Mouse (Mus musculus): ENCODE data around the gene Sorcs3. TPM values are rescaled to one million over a fixed set of nuclear protein-coding genes. Genes with fewer than 3 reads are reported as not detected.

Gene Sorcs3
- polyA plus RNA-seq, 1 experiment = not detected

DNA sequence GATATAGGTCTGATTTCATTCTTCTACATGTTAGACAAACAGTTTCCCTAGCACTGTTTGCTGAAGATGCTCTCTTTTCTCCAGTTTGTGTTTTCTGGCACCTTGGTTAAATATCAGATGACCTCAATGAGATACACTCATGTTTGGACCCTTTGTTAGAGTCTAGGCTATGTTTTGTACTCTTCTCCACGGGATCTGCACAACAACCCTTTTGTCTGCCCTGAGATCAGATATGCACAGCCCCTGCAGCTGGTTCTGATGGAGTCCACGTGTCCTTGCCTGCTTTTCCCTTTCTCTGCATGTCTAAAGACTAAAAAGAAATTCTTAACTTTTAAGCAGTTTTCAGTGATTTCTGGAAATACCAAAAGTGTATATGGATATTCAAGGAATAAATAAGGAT is 273.0 kb downstream of the Sorcs3 start:
- H3K4me3 ChIP-seq = no peak overlapping the region
- no peak overlapping the region for H3ac ChIP-seq (ENCODE audit: control insufficient read depth, insufficient read length)
- no peaks in the 10 kb centered on the region for H3K79me2 ChIP-seq (ENCODE audit: control insufficient read depth, insufficient read depth)
- H3K4me2 ChIP-seq (ENCODE audit: low read depth) = no peak overlapping the region
- H3K27me3 ChIP-seq (ENCODE audit: control insufficient read depth, insufficient read depth, insufficient read length) = no peaks in the 10 kb centered on the region
- no peak for TF ChIP-seq REST (IDR thresholded peaks at IDR 0.05; ENCODE audit: insufficient read depth, insufficient read length)
- no peak for TF ChIP-seq SRF (IDR thresholded peaks at IDR 0.05; ENCODE audit: control insufficient read depth, insufficient read length, low read depth)
- TF ChIP-seq MYOD1 (IDR thresholded peaks at IDR 0.05; ENCODE audit: control insufficient read depth in 1 of 3, insufficient read length in 2 of 3, low read depth in 2 of 3) = no peak
- TF ChIP-seq USF1 (IDR thresholded peaks at IDR 0.05; ENCODE audit: low read depth) = no peak
- no peak for TF ChIP-seq POLR2AphosphoS2 (IDR thresholded peaks at IDR 0.05; ENCODE audit: insufficient read length, low read depth)
- TF ChIP-seq MAX (IDR thresholded peaks at IDR 0.05; ENCODE audit: low read depth) = no peak
- TF ChIP-seq TCF3 (IDR thresholded peaks at IDR 0.05; ENCODE audit: insufficient read length, low read depth) = no peak
- no peak for TF ChIP-seq MYOG (IDR thresholded peaks at IDR 0.05; ENCODE audit: control insufficient read depth in 1 of 3, insufficient read depth in 1 of 3, insufficient read length in 2 of 3, low read depth in 2 of 3)
- no peaks in the 10 kb centered on the region for H3K36me3 ChIP-seq (ENCODE audit: control insufficient read depth, insufficient read depth)

- Histone ChIP-seq H3K79me2 (ENCODE audit: control insufficient read depth, insufficient read depth) (no peaks in the 10 kb centered on the region), H3K36me3 (ENCODE audit: control insufficient read depth, insufficient read depth) (no peaks in the 10 kb centered on the region), H3K4me2 (ENCODE audit: low read depth) (no peak overlapping the region), H3K27me3 (ENCODE audit: control insufficient read depth, insufficient read depth, insufficient read length) (no peaks in the 10 kb centered on the region), H3K4me3 (no peak overlapping the region), H3ac (ENCODE audit: control insufficient read depth, insufficient read length) (no peak overlapping the region)
- no peak for TF ChIP-seq MYOD1 (IDR thresholded peaks at IDR 0.05; ENCODE audit: control insufficient read depth in 1 of 3, insufficient read length in 2 of 3, low read depth in 2 of 3)
- TF ChIP-seq REST (IDR thresholded peaks at IDR 0.05; ENCODE audit: insufficient read depth, insufficient read length) = no peak
- no peak for TF ChIP-seq MYOG (IDR thresholded peaks at IDR 0.05; ENCODE audit: control insufficient read depth in 1 of 3, insufficient read depth in 1 of 3, insufficient read length in 2 of 3, low read depth in 2 of 3)
- no peak for TF ChIP-seq USF1 (IDR thresholded peaks at IDR 0.05; ENCODE audit: low read depth)
- TF ChIP-seq POLR2AphosphoS2 (IDR thresholded peaks at IDR 0.05; ENCODE audit: insufficient read length, low read depth) = no peak
- TF ChIP-seq TCF3 (IDR thresholded peaks at IDR 0.05; ENCODE audit: insufficient read length, low read depth) = no peak
- no peak for TF ChIP-seq CEBPB (IDR thresholded peaks at IDR 0.05; ENCODE audit: insufficient read depth, poor library complexity, severe bottlenecking)
- TF ChIP-seq TCF12 (IDR thresholded peaks at IDR 0.05; ENCODE audit: insufficient read depth, poor library complexity, severe bottlenecking) = no peak
- no peak for TF ChIP-seq E2F4 (IDR thresholded peaks at IDR 0.05; ENCODE audit: insufficient read depth)
- no peak for TF ChIP-seq POLR2A (IDR thresholded peaks at IDR 0.05; ENCODE audit: insufficient read length, low read depth)
- no peak for TF ChIP-seq MAX (IDR thresholded peaks at IDR 0.05; ENCODE audit: low read depth)
- no peak for TF ChIP-seq SRF (IDR thresholded peaks at IDR 0.05; ENCODE audit: control insufficient read depth, insufficient read length, low read depth)
Observed at GRCm38 (mm10) chr19:48482946-48483345, 277.1 kb downstream of the Sorcs3 start.

- no peaks in the 10 kb centered on the region for H3K36me3 ChIP-seq (ENCODE audit: control insufficient read depth, insufficient read depth)
- TF ChIP-seq TCF3 (IDR thresholded peaks at IDR 0.05; ENCODE audit: insufficient read length, low read depth) (no peak), SRF (IDR thresholded peaks at IDR 0.05; ENCODE audit: control insufficient read depth, insufficient read length, low read depth) (no peak), MYOG (IDR thresholded peaks at IDR 0.05; ENCODE audit: control insufficient read depth in 1 of 3, insufficient read depth in 1 of 3, insufficient read length in 2 of 3, low read depth in 2 of 3) (no peak), POLR2A (IDR thresholded peaks at IDR 0.05; ENCODE audit: insufficient read length, low read depth) (no peak), E2F4 (IDR thresholded peaks at IDR 0.05; ENCODE audit: insufficient read depth) (no peak), MYOD1 (IDR thresholded peaks at IDR 0.05; ENCODE audit: control insufficient read depth in 1 of 3, insufficient read length in 2 of 3, low read depth in 2 of 3) (no peak), TCF12 (IDR thresholded peaks at IDR 0.05; ENCODE audit: insufficient read depth, poor library complexity, severe bottlenecking) (no peak), CEBPB (IDR thresholded peaks at IDR 0.05; ENCODE audit: insufficient read depth, poor library complexity, severe bottlenecking) (no peak), USF1 (IDR thresholded peaks at IDR 0.05; ENCODE audit: low read depth) (no peak), REST (IDR thresholded peaks at IDR 0.05; ENCODE audit: insufficient read depth, insufficient read length) (no peak), POLR2AphosphoS2 (IDR thresholded peaks at IDR 0.05; ENCODE audit: insufficient read length, low read depth) (no peak), MAX (IDR thresholded peaks at IDR 0.05; ENCODE audit: low read depth) (no peak)
- no peak overlapping the region for H3K4me2 ChIP-seq (ENCODE audit: low read depth)
- H3K79me2 ChIP-seq (ENCODE audit: control insufficient read depth, insufficient read depth) = no peaks in the 10 kb centered on the region
- no peak overlapping the region for H3ac ChIP-seq (ENCODE audit: control insufficient read depth, insufficient read length)
- no peaks in the 10 kb centered on the region for H3K27me3 ChIP-seq (ENCODE audit: control insufficient read depth, insufficient read depth, insufficient read length)
- no peak overlapping the region for H3K4me3 ChIP-seq
Observed at GRCm38 (mm10) chr19:48491111-48491510, 285.3 kb downstream of the Sorcs3 start.

GRCm38 (mm10) chr19:48503896-48504620 is 298.2 kb downstream of the Sorcs3 start:
- H3K36me3 ChIP-seq (ENCODE audit: control insufficient read depth, insufficient read depth) = no peaks in the 10 kb centered on the region
- H3K4me3 ChIP-seq = no peak overlapping the region
- no peaks in the 10 kb centered on the region for H3K27me3 ChIP-seq (ENCODE audit: control insufficient read depth, insufficient read depth, insufficient read length)
- no peaks in the 10 kb centered on the region for H3K79me2 ChIP-seq (ENCODE audit: control insufficient read depth, insufficient read depth)
- H3ac ChIP-seq (ENCODE audit: control insufficient read depth, insufficient read length) = no peak overlapping the region
- no peak overlapping the region for H3K4me2 ChIP-seq (ENCODE audit: low read depth)
- TF ChIP-seq TCF3 (IDR thresholded peaks at IDR 0.05; ENCODE audit: insufficient read length, low read depth) (no peak), MYOG (IDR thresholded peaks at IDR 0.05; ENCODE audit: control insufficient read depth in 1 of 3, insufficient read depth in 1 of 3, insufficient read length in 2 of 3, low read depth in 2 of 3) (no peak), MAX (IDR thresholded peaks at IDR 0.05; ENCODE audit: low read depth) (no peak)

DNA sequence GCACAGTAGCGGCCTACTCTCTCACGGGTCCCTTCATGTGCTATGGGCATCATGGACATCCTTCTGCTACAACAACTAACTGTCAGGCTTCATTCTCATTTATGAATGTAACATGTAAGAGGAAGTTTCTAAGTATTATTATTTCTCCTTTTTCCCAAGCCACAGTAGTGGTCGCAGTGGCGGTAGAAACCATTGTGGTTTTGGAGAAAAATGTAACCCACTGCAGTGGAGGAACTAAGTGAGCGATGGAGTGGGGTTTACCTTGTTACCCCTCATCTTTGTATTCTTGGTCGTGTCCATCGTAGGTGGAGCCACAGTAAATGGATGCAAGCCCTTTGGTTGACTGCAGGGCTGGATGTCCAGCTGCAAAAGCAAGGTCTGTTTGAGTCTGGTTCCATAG is 318.0 kb downstream of the Sorcs3 start:
- H3K36me3 ChIP-seq (ENCODE audit: control insufficient read depth, insufficient read depth) = no peaks in the 10 kb centered on the region
- TF ChIP-seq USF1 (IDR thresholded peaks at IDR 0.05; ENCODE audit: low read depth) (no peak), MAX (IDR thresholded peaks at IDR 0.05; ENCODE audit: low read depth) (no peak)
- no peaks in the 10 kb centered on the region for H3K79me2 ChIP-seq (ENCODE audit: control insufficient read depth, insufficient read depth)
- H3K27me3 ChIP-seq (ENCODE audit: control insufficient read depth, insufficient read depth, insufficient read length) = no peaks in the 10 kb centered on the region
- H3K4me2 ChIP-seq (ENCODE audit: low read depth) = no peak overlapping the region
- no peak overlapping the region for H3K4me3 ChIP-seq
- H3ac ChIP-seq (ENCODE audit: control insufficient read depth, insufficient read length) = no peak overlapping the region
